Mouse (Mus musculus): ENCODE results near the gene Pms2. TPM values are rescaled to one million over a fixed set of nuclear protein-coding genes. Genes with fewer than 3 reads are reported as not detected.

Pms2 gene
- polyA plus RNA-seq, 1 experiment: 3.4 TPM

DNA sequence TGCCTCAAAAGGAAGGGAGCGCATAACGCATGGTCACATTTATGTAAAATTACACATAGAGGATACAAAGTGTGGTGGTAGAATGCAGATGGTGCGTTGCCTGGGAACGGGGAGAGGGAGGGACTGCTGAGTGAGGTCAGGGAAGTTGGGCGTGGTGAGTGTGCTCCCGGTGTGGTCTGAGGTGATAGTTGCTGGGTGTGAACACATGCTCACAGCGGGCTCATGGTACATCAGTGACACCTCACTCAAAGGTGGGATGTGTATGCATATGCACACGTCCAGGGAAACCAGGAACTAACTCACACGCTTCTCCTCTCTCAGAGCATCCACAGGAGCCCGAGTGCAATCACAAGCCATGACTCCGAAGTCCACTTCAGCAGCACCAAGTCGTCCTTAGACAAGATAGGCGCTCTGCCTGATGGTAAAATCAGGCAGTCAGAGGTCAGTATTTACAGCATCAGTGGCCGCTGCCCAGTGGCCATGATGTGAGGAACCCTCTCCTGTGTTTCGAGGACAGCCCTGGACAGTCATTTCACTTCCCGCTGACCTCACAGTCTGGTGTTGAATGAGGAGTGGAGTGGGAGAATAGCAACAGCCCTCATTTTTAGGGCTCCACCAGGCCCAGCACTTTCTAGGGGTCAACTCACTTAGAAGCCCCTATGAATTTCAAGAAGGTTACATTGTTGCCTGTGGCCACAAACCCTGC, 67.1 kb downstream of the Pms2 start:
- Histone ChIP-seq H3K4me3 (replicated peaks; ENCODE audit: extremely low read depth, low read depth, low read length) (no peak overlapping the region), H3K4me1 (ENCODE audit: control insufficient read depth, insufficient read depth, low read length) (no peaks in the 10 kb centered on the region; the same call in 1 of the 2 replicates)
- no peak for DNase-seq
- WGBS: 57% methylated on average over 16 of the region's 16 CpGs
- TF ChIP-seq POLR2A (IDR thresholded peaks at IDR 0.05; ENCODE audit: borderline replicate concordance, extremely low read depth, low read depth, low read length) (no peak), CTCF (IDR thresholded peaks at IDR 0.05; ENCODE audit: insufficient read depth, low read length) (no peak)

DNA sequence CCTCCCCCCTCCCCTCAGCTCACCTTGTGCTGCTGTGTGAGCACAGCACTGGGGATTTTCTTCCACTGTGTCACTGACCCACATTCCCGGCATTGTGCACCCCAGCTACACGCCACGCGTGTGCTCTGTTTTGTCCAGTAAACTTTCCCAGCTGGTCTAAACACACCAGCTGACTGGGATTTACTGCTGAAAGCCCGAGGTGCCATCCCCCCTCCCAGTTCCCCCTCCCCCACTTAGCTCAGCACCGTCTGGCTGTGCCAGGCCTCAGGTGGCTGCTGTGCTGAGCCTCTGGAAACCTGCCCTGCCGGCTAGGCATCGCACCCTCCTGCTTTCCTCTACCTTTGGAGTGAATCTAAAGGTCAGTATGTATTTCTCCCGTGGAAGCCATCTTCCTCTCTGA, 71.1 kb downstream of the Pms2 start:
- WGBS: 33% methylated on average over 9 of the region's 9 CpGs
- DNase-seq: no peak
- no peaks in the 10 kb centered on the region for H3K4me1 ChIP-seq (ENCODE audit: control insufficient read depth, insufficient read depth, low read length)
- H3K4me3 ChIP-seq (replicated peaks; ENCODE audit: extremely low read depth, low read depth, low read length): no peak overlapping the region
- no peak for TF ChIP-seq POLR2A (IDR thresholded peaks at IDR 0.05; ENCODE audit: borderline replicate concordance, extremely low read depth, low read depth, low read length)
- TF ChIP-seq CTCF (IDR thresholded peaks at IDR 0.05; ENCODE audit: insufficient read depth, low read length): no peak

DNA sequence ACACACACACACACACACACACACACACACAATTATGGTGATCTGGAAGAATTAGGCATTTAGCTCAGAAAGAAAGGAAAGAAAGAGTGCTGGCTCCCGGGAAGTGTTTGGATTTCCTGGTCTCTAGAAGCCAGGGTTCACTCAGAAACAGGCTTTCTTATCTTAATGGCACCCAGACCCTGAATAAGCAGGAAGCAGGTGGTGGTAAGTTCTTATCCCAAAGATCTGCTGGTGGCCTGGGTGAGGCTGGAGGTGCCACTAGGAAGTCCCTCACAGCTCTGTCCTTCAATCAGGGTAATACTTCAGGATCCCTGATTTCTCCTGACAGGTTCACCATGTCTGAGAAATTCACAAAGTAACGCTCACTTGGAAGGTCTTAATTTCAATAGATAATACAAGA, 72.6 kb downstream of the Pms2 start:
- DNase-seq: no peak
- WGBS: 51% methylated on average over 2 of the region's 2 CpGs
- Histone ChIP-seq H3K4me3 (replicated peaks; ENCODE audit: extremely low read depth, low read depth, low read length) (no peak overlapping the region), H3K4me1 (ENCODE audit: control insufficient read depth, insufficient read depth, low read length) (no peaks in the 10 kb centered on the region)
- TF ChIP-seq CTCF (IDR thresholded peaks at IDR 0.05; ENCODE audit: insufficient read depth, low read length) (no peak), POLR2A (IDR thresholded peaks at IDR 0.05; ENCODE audit: borderline replicate concordance, extremely low read depth, low read depth, low read length) (no peak)

Other genes starting within 250 kb of the Pms2 start
- 6.9 and 7.6 TPM in 2 replicates for gene Usp42, start 177.7 kb upstream of the Pms2 start, polyA plus RNA-seq (2012; rRNA removed)
- gene Eif2ak1, start 92.2 kb upstream of the Pms2 start, polyA plus RNA-seq (2012; rRNA removed): 14.9 and 16.8 TPM in 2 replicates
- gene Ankrd61, start 12.3 kb upstream of the Pms2 start, polyA plus RNA-seq (2012; rRNA removed): 0.07 and 0.18 TPM in 2 replicates
- gene Aimp2, start 117 bp upstream of the Pms2 start, polyA plus RNA-seq (2012; rRNA removed): 25.5 and 29.0 TPM in 2 replicates
- gene Gm42421, start 18.2 kb downstream of the Pms2 start, polyA plus RNA-seq (2012; rRNA removed): not detected in 2 replicates
- 3.6 and 6.4 TPM in 2 replicates for gene Rsph10b, start 23.1 kb downstream of the Pms2 start, polyA plus RNA-seq (2012; rRNA removed)
- 8.3 and 13.4 TPM in 2 replicates for gene Ccz1, start 104.9 kb downstream of the Pms2 start, polyA plus RNA-seq (2012; rRNA removed)
- not detected in 2 replicates for gene Ocm, start 116.7 kb downstream of the Pms2 start, polyA plus RNA-seq (2012; rRNA removed)
- 20.1 and 24.2 TPM in 2 replicates for gene Lmtk2, start 190.5 kb downstream of the Pms2 start, polyA plus RNA-seq (2012; rRNA removed)